Mouse (Mus musculus) heart, postnatal 10 days (tissue): Measurements from ENCODE around the gene Prkar1a. TPM values are rescaled to one million over a fixed set of nuclear protein-coding genes. Genes with fewer than 3 reads are reported as not detected.

Source experiments
- DNase-seq, 2 experiments: peaks; one replicate each; pipeline ENCODE4 v3.0.0; 2021
- intact Hi-C: fragments of 180-260 bp; cut with DNase I; formaldehyde crosslinking; loops from one replicate; pipeline ENCODE4 v1.15.1; 2025
- total RNA-seq, 2 experiments: library from RNA; stranded (reverse); gene quantifications; 2 replicates each; pipeline ENCODE4 v1.2.3; 2021

Gene Prkar1a
- 100 to 1,000 TPM; 550 to 591 TPM for total RNA-seq

DNA sequence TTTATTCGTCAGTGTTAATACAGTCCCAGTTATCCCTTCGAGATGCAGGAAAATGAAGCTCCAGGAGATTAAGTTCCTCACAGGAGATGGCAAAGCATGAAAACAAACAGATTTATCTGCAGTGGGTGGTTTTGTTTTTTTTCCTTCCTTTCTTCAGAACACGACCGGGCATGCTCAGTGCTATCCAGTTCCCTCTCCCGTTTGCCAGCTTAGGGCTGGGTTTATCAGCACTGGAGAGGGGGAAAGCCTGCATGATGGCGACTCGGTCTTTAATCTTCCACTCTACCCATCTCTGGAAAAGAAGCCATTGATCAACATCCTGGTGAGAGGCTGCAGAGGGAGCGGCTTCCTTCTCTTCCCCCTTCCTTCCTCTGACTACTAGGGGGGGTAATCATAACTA is at the start of gene Prkar1a:
Gene Prkar1a (plus strand): TSS at position 200 of the 400 bp plus-strand sequence.
- DNase-seq = no peak
- intact Hi-C loops = no loop called here

GRCm38 (mm10) chr11:109607600-109607999 is 41.6 kb upstream of the Prkar1a start:
- intact Hi-C loops = no loop called here
- no peak for DNase-seq

GRCm38 (mm10) chr11:109608976-109609625 is 40.1 kb upstream of the Prkar1a start:
- intact Hi-C loops = no loop called here
- DNase-seq = peak in 1 of 2 experiments; percentile 44

- DNase-seq = peak in 1 of 2 experiments; percentile 35
- intact Hi-C loops = loop anchor here (10.0 kb wide), 1 partner anchor 365 kb away; no protein-coding TSS in a partner anchor
Measured at GRCm38 (mm10) chr11:109610046-109610794, 39.0 kb upstream of the Prkar1a start.

GRCm38 (mm10) chr11:109610795-109611302 is 38.4 kb upstream of the Prkar1a start:
- intact Hi-C loops = loop anchor here (10.0 kb wide), 1 partner anchor 366 kb away; no protein-coding TSS in a partner anchor
- DNase-seq = no peak

- intact Hi-C loops = loop anchor here (10.0 kb wide), 1 partner anchor 367 kb away; no protein-coding TSS in a partner anchor
- DNase-seq = peak; percentile 99
Measured at GRCm38 (mm10) chr11:109611303-109612149, 37.7 kb upstream of the Prkar1a start, which contains the start of gene Wipi1. Gene Wipi1 (minus strand): TSS chr11:109611967.

- no peak for DNase-seq
- intact Hi-C loops = loop anchor here (10.0 kb wide), 1 partner anchor 368 kb away; no protein-coding TSS in a partner anchor
Measured at GRCm38 (mm10) chr11:109612871-109613529, 36.2 kb upstream of the Prkar1a start.

DNA sequence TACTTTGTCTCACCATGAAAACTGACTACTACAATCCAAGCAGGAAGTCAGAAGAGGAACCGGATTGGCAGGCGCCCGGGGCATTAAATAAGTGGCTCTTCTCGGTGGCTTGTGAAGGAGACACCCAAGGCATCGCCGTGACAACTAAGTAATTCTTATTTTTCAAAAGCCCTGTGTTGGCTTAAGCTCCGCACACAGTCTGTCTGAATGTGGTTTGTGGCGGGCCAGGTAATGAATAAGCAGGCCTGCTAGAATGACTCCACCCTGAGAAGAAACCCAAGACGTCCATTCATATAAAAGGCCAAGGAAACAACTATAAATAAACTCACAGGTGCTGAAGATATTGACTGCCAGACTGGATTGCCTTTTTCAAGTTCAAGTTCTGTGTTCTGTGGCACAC is 33.9 kb upstream of the Prkar1a start:
- intact Hi-C loops = loop anchor here (10.0 kb wide), 1 partner anchor 370 kb away; no protein-coding TSS in a partner anchor
- no peak for DNase-seq

DNA sequence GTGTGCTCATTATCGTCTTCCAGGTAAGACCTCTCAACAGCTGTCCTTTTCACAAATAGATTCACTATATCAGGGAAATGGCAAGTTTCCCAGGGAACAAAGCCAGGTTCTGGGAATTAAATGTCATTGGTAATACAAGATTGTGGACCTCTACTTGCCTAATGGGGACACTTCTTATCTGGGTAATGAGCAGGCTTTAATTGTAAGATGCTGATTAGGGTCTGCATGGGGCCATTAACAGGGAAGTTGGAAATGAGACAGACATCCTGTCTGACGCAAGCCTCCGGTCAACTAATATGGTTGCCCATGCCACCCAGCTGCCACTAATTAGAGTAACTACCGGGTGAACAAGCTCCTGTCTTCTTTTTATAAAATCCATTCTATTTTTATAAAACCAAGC is 32.9 kb upstream of the Prkar1a start:
- no peak for DNase-seq
- intact Hi-C loops = loop anchor here (10.0 kb wide), 1 partner anchor 372 kb away; no protein-coding TSS in a partner anchor

GRCm38 (mm10) chr11:109616766-109617165 is 32.4 kb upstream of the Prkar1a start:
- DNase-seq = peak; percentile 39 to 53
- intact Hi-C loops = loop anchor here (10.0 kb wide), 1 partner anchor 372 kb away; no protein-coding TSS in a partner anchor

GRCm38 (mm10) chr11:109619055-109619454 is 30.1 kb upstream of the Prkar1a start:
- intact Hi-C loops = loop anchor here (2.0 to 10.0 kb wide), 2 partner anchors 30 to 374 kb away; no protein-coding TSS in a partner anchor
- DNase-seq = peak; percentile 59 to 80

DNA sequence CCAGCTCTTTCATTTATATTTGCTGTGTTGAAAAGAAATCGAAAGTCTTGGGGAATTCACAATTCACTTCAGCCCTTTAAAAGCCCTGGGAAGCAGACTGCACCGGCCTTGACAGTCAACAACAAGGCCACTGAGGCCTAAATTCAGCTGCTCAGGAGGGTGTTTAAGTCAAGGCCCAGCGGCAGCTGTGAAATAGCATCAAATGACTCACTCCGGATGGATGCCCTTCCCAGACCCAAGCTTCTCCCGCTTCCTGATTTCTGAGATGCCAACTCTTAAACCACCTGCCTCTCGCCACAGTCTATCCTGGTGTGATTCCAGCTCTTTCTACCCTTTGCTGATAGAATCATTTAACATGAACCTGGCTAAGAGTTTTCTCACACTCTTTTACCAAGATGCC is 28.8 kb upstream of the Prkar1a start:
- no peak for DNase-seq
- intact Hi-C loops = no loop called here

DNA sequence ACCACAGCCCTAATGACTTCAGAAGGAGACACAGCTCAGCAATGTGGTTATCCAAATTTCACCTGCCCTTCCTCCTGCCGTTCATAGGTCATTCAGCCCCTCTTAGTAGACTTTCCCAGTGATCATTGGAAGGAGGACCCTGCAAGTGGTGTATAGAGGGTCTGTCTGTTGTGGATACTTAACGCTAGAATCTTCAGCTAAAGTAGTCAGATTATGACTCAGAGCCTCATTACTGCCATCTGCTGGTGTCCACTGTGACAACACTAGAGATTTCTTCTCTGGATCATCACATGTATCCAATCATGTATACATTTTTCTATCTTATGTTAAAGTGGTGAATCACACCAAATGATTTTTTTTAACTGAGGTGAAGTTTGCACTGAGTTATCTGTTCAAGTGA is 28.0 kb upstream of the Prkar1a start:
- intact Hi-C loops = loop anchor here (1.0 kb wide), 2 partner anchors 176 to 239 kb away; no protein-coding TSS in a partner anchor
- DNase-seq = peak; percentile 67 to 81

GRCm38 (mm10) chr11:109622518-109623037 is 26.6 kb upstream of the Prkar1a start:
- peak; percentile 58 to 74 for DNase-seq
- intact Hi-C loops = no loop called here

DNA sequence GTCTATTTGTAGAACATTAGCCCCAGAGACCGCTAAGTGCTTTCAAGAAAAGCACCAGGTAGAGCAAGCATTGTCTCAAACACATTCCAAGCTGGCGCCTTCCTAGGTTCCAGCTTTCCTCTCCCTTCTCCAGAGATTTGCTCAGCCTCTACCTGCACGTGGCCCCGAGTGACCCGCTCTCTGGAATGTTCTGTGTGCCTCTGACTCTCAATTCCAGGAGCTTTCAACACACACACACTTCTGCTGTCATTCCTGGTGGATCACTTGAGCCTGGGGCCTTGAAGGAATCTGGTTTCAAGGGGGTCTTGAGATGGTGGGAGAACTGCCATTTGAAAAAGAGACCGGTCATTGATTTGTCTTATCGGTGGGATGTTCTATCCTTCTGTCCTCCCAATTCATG is 26.0 kb upstream of the Prkar1a start:
- peak in 1 of 2 experiments; percentile 32 for DNase-seq
- intact Hi-C loops = no loop called here

DNA sequence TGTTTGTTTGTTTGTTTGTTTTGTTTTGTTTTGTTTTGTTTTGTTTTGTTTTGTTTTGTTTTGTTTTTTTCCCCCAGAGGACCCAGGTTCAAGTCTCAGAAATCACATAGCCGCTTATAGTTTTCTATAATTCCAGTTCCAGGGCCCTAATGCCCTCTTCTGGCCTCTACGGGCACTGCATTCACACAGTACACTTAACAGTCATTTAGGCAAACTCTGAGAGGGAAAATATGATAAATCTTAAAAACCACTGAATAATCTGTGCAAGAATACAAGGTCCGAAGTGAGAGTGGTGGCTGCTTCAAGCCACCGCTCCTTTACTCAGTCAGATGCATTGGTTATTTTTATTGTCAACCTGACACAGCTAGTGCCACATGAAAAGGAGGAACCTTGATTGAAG is 21.6 kb upstream of the Prkar1a start:
- DNase-seq = no peak
- intact Hi-C loops = loop anchor here (2.0 kb wide), 1 partner anchor 23 kb away; no protein-coding TSS in a partner anchor

GRCm38 (mm10) chr11:109628099-109628498 is 21.1 kb upstream of the Prkar1a start:
- intact Hi-C loops = loop anchor here (2.0 kb wide), 1 partner anchor 23 kb away; no protein-coding TSS in a partner anchor

DNA sequence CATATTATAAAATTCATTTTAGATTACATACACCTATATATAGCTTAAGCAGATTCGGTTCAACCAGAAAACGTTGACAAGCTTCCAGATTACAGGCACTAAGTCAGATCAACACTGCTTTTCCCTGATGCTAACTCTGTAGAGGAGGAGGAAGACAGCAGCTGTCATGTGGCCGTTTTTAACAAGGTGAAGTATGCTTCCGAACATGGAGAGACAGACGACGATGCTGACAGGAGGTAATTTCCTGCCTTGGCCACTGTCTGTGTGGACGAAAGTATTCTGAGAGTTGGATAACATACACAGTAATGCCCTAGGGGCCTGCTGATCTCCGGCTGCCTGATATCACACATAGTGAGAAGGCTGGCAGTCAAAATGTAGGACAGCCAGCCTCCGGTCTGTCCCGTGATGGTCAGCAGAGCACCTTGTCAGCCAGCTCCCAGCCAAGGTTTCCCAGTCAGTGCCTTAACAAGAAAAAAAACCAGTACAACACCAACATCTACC is 20.1 kb upstream of the Prkar1a start:
- peak; percentile 69 to 82 for DNase-seq
- intact Hi-C loops = loop anchor here (2.0 kb wide), 1 partner anchor 22 kb away; no protein-coding TSS in a partner anchor

More at GRCm38 (mm10) chr11:109628099-109628498, 21.1 kb upstream of the Prkar1a start:
- DNase-seq = no peak

- DNase-seq = no peak
- intact Hi-C loops = no loop called here
Measured at GRCm38 (mm10) chr11:109634928-109635327, 14.3 kb upstream of the Prkar1a start.
